Mouse (Mus musculus) stomach, embryonic 14.5 days (tissue): ENCODE measurements around the gene Rgl1. TPM values are rescaled to one million over a fixed set of nuclear protein-coding genes. Genes with fewer than 3 reads are reported as not detected.

Experiments used
- ATAC-seq: fragments of 200-750 bp; cut with Nextera tagmentation; 2 replicates; pipeline ENCODE4 v1.8.0; 2017; ENCODE audit warnings: low read depth, moderate TSS enrichment; ENCODE audit not compliant: insufficient number of reproducible peaks, insufficient read depth, low FRiP score
- H3K27ac ChIP-seq: fragments of 300-500 bp; sonication (generic); 2 replicates; pipeline ENCODE4 v1.5.1; 2014; ENCODE audit warnings: mild to moderate bottlenecking, low read length, moderate library complexity, mixed read lengths
- H3K27me3 ChIP-seq: fragments of 300-500 bp; sonication (generic); 2 replicates; pipeline ENCODE4 v1.6.1; 2014; ENCODE audit warnings: low read length, control low read depth, mixed read lengths; ENCODE audit not compliant: control insufficient read depth, insufficient read depth
- H3K36me3 ChIP-seq: fragments of 300-500 bp; sonication (generic); 2 replicates; pipeline ENCODE4 v1.6.1; 2014; ENCODE audit warnings: mild to moderate bottlenecking, control low read depth, low read length, moderate library complexity, mixed read lengths; ENCODE audit not compliant: control insufficient read depth, insufficient read depth
- H3K4me1 ChIP-seq: fragments of 300-500 bp; sonication (generic); 2 replicates; pipeline ENCODE4 v1.6.1; 2014; ENCODE audit warnings: low read length, control low read depth, mixed read lengths; ENCODE audit not compliant: control insufficient read depth, insufficient read depth
- H3K4me2 ChIP-seq: fragments of 300-500 bp; sonication (generic); replicated peaks from 2 replicates; pipeline ENCODE4 v1.6.1; 2014; ENCODE audit warnings: low read depth, low read length, control low read depth
- H3K4me3 ChIP-seq: fragments of 300-500 bp; sonication (generic); 2 replicates; pipeline ENCODE4 v1.5.1; 2014; ENCODE audit warnings: low read depth, low read length, control low read depth
- H3K9ac ChIP-seq: fragments of 300-500 bp; sonication (generic); replicated peaks from 2 replicates; pipeline ENCODE4 v1.6.1; 2014; ENCODE audit warnings: low read depth, mild to moderate bottlenecking, control low read depth, low read length, moderate library complexity, mixed read lengths
- H3K9me3 ChIP-seq: fragments of 300-500 bp; sonication (generic); 2 replicates; pipeline ENCODE4 v1.6.1; 2016; ENCODE audit warnings: low read depth, low read length, control low read depth; ENCODE audit not compliant: control insufficient read depth
- WGBS: fragments of 180-500 bp; shearing (Covaris S2); extraction: QIAGEN DNeasy Blood & Tissue Kit; methylation state at CpG from one replicate; pipeline ENCODE4 v1.1.7; 2014; 5-methylcytosine and 5-hydroxymethylcytosine counted together
- polyA plus RNA-seq: library from polyadenylated mRNA; unstranded; fragments of >200 nt; fragmentation: Nextera tagmentation; extraction: Ambion mirVana; gene quantifications from 2 replicates; pipeline ENCODE4 v1.2.1, GENCODE M21; 2014

Gene Rgl1
- polyA plus RNA-seq, 1 experiment from 2014 or later, result 61.2 TPM

- H3K9me3 ChIP-seq, result no peaks in the 10 kb centered on the region
- H3K27me3 ChIP-seq, result no peaks in the 10 kb centered on the region
- no peak overlapping the region for H3K27ac ChIP-seq
- 72% methylated on average over 3 of the region's 3 CpGs for WGBS
- H3K4me2 ChIP-seq, result no peak overlapping the region
- no peak overlapping the region for H3K9ac ChIP-seq
- no peak for ATAC-seq
- no peaks in the 10 kb centered on the region for H3K36me3 ChIP-seq
- H3K4me1 ChIP-seq, result no peaks in the 10 kb centered on the region
- H3K4me3 ChIP-seq, result no peak overlapping the region
Observed at GRCm38 (mm10) chr1:152697341-152697740, 68.8 kb downstream of the Rgl1 start.

DNA sequence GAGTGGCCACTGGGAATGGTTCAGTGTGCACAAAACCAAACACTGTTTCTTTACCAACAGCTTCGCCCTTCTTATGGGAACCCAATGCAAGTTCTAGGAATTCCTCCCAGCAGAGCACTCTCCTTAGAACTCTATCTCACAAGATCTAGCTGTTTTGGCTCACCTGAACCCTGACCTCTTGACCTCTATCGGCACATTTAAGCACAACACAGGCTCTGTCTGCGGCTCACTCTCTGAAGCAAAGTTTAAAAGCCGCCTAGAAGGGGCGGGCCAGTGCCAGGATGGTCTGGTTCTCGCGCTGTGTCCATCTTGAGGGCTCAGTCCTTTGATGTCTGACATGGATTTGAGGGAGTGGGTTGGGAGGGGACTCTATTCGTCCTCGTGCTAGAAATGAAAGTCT, 70.7 kb downstream of the Rgl1 start:
- no peaks in the 10 kb centered on the region for H3K36me3 ChIP-seq
- 31% methylated on average over 9 of the region's 9 CpGs for WGBS
- no peaks in the 10 kb centered on the region for H3K27me3 ChIP-seq
- no peak for ATAC-seq
- H3K27ac ChIP-seq, result no peak overlapping the region
- H3K9me3 ChIP-seq, result no peaks in the 10 kb centered on the region
- no peak overlapping the region for H3K4me2 ChIP-seq
- no peak overlapping the region for H3K4me3 ChIP-seq
- H3K9ac ChIP-seq, result no peak overlapping the region
- H3K4me1 ChIP-seq, result no peaks in the 10 kb centered on the region

DNA sequence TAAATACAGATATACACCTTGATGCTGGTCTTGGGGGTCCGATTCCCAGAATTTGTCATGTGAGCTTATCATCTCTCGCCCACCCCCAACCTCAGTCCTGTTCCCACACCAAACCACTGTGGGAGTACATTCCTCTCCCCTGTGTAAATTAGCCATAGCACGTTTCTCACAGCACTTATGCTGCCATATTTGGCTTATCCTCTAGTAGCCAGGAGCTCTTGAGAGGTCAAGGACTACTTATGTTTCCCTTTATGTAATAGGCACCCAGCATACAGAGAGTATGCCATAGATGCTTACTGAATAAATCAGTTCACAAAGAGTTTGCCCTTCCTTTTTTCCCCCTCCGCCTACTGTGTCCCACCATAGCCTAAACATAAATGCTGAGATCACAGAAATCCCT, 76.2 kb downstream of the Rgl1 start:
- no peak for ATAC-seq
- no peak overlapping the region for H3K9ac ChIP-seq
- 72% methylated on average over 4 of the region's 4 CpGs for WGBS
- no peaks in the 10 kb centered on the region for H3K9me3 ChIP-seq
- H3K27me3 ChIP-seq, result no peaks in the 10 kb centered on the region
- H3K36me3 ChIP-seq, result no peaks in the 10 kb centered on the region
- H3K27ac ChIP-seq, result no peak overlapping the region
- no peak overlapping the region for H3K4me2 ChIP-seq
- peaks cover 14% of the 10 kb centered on the region; the same call in 1 of the 2 replicates for H3K4me1 ChIP-seq
- H3K4me3 ChIP-seq, result no peak overlapping the region

DNA sequence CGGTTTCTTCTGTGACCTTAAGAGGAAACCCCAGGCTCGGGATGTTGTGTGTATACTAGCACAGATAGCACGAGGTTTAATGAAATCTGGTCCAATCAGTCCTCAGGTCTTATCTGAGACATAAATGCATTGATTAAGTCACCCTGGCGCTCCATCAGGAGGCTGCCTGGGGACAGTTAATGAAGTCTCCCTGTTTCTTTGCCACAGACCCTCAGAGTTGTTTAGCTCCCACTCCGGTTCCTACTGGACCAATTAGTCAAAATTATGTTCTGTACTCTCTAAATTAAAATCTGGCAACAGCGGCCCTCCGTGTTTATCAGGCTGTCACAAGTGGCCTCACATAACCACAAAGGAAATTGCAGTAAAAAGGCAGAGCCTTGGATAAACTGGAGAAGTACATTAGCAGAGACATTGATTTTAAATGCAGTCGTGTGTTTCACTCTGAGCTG, 78.4 kb downstream of the Rgl1 start:
- ATAC-seq, result no peak
- Histone ChIP-seq H3K4me3 (no peak overlapping the region), H3K27me3 (no peaks in the 10 kb centered on the region), H3K36me3 (no peaks in the 10 kb centered on the region), H3K27ac (peak overlapping the region; percentile 70), H3K9me3 (no peaks in the 10 kb centered on the region), H3K4me2 (no peak overlapping the region), H3K9ac (no peak overlapping the region), H3K4me1 (peaks cover 14% of the 10 kb centered on the region; the same call in 1 of the 2 replicates)
- WGBS, result 16% methylated on average over 8 of the region's 8 CpGs

- peak overlapping the region; percentile 70 for H3K27ac ChIP-seq
- peaks cover 20% of the 10 kb centered on the region for H3K4me1 ChIP-seq
- H3K4me3 ChIP-seq, result no peak overlapping the region
- H3K36me3 ChIP-seq, result no peaks in the 10 kb centered on the region
- no peak overlapping the region for H3K4me2 ChIP-seq
- 9% methylated on average over 6 of the region's 6 CpGs for WGBS
- no peak overlapping the region for H3K9ac ChIP-seq
- no peaks in the 10 kb centered on the region for H3K27me3 ChIP-seq
- H3K9me3 ChIP-seq, result no peaks in the 10 kb centered on the region
- ATAC-seq, result peak; percentile 57; the same call in 1 of the 2 replicates
Observed at GRCm38 (mm10) chr1:152687099-152687730, 78.9 kb downstream of the Rgl1 start.

GRCm38 (mm10) chr1:152685531-152685930, 80.6 kb downstream of the Rgl1 start:
- H3K4me1 ChIP-seq, result peaks cover 33% of the 10 kb centered on the region

DNA sequence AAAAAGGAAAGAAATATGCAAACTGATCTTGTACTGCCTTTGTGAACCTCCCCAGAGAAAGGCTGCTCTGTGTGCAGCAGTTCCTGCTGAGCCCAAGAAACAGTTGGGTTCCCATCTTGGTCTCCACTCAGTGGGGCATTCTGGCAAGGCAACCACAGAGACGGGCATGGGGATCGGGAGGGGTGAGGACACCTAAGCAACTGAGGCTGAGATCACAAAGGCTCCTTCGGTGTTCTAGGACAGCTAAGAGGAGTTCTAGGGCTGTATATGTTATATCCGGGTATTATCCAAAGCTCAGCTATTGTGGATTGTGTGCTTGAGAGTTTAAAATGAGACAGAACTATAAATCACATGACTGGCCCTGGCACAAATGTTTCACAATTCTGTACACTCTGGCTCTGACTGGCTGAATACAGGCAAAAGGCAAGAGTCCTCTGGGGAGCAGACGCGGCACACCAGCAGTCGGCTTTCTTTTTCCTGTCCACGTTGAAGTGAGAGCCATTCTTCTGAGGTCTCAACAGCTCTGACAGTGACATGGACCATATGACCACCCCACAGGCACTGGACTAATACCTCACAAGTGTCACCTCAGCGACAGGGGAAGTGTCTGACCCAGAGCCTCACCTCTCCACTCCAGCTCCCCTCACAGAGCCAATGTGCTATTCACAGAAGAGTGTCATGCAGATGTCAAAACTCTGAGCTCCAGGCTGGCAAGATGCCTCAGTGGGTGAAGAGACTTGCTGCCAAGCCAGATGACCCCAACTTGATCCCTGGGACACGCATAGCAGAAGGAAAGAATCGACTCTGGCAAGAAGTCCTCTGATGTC, 83.6 kb downstream of the Rgl1 start:
- Histone ChIP-seq H3K36me3 (no peaks in the 10 kb centered on the region), H3K9ac (no peak overlapping the region), H3K4me3 (no peak overlapping the region), H3K4me2 (no peak overlapping the region), H3K4me1 (peaks cover 33% of the 10 kb centered on the region), H3K27ac (no peak overlapping the region), H3K9me3 (no peaks in the 10 kb centered on the region), H3K27me3 (no peaks in the 10 kb centered on the region)
- no peak for ATAC-seq
- WGBS, result 39% methylated on average over 11 of the region's 11 CpGs

More at GRCm38 (mm10) chr1:152685531-152685930, 80.6 kb downstream of the Rgl1 start:
- H3K36me3 ChIP-seq, result no peaks in the 10 kb centered on the region
- H3K9me3 ChIP-seq, result no peaks in the 10 kb centered on the region
- no peak overlapping the region for H3K9ac ChIP-seq
- no peak for ATAC-seq
- 74% methylated on average over 3 of the region's 3 CpGs for WGBS
- H3K27me3 ChIP-seq, result no peaks in the 10 kb centered on the region
- no peak overlapping the region for H3K4me2 ChIP-seq
- no peak overlapping the region for H3K4me3 ChIP-seq
- no peak overlapping the region for H3K27ac ChIP-seq

DNA sequence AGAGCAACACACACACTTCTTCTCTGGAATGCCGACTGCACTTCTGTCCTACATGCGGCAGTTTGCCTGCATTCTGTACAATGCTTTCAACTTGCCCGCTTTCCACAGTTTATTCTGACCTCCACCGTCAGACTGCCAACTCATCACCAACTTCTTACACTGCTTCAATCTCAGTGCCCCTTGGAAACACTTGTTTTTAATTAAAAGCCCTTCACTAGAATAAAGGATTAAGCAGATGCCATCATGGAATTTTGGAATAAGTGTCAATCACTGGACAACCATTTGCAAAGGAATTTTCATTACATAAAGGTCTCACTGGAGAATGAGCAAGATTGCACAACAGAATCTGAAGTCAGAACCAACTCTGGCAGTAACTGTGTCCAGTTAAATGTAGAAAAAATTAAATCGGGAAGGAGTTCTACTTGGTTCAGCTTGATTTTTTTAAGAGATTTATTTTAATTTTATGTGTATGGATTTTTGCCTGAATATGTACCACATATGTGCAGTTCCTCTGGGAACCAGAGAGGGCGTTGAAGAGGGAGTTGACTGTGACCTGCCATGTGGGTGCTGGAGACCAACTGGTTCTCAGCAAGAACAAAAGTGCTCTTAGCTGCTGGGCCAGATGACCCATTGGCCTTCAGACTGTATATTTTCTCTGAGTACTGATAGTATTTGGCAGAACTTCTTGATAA, 84.3 kb downstream of the Rgl1 start:
- H3K27ac ChIP-seq, result no peak overlapping the region
- peaks cover 26% of the 10 kb centered on the region for H3K4me1 ChIP-seq
- H3K9me3 ChIP-seq, result no peaks in the 10 kb centered on the region
- no peak overlapping the region for H3K4me3 ChIP-seq
- ATAC-seq, result no peak
- no peak overlapping the region for H3K4me2 ChIP-seq
- 43% methylated on average over 6 of the region's 6 CpGs for WGBS
- H3K36me3 ChIP-seq, result no peaks in the 10 kb centered on the region
- no peak overlapping the region for H3K9ac ChIP-seq
- no peaks in the 10 kb centered on the region for H3K27me3 ChIP-seq
